Mouse (Mus musculus): Measurements from ENCODE around the gene Pitpnm3. TPM values are rescaled to one million over a fixed set of nuclear protein-coding genes. Genes with fewer than 3 reads are reported as not detected.

Gene Pitpnm3
- total RNA-seq, 2 experiments from 2014 or later: 1.5 to 1.8 TPM

- peak in 1 of 2 experiments; percentile 18 for DNase-seq
- intact Hi-C loops (cut with DNase I): no loop called here
Observed at GRCm38 (mm10) chr11:72099181-72099580, 36.4 kb downstream of the Pitpnm3 start.

GRCm38 (mm10) chr11:72098027-72098426 is 37.6 kb downstream of the Pitpnm3 start:
- no peak for DNase-seq
- intact Hi-C loops (cut with DNase I): no loop called here

- no peak for DNase-seq
- intact Hi-C loops (cut with DNase I): no loop called here
Observed at GRCm38 (mm10) chr11:72095994-72096393, 39.6 kb downstream of the Pitpnm3 start.

- intact Hi-C loops (cut with DNase I): no loop called here
- peak in 1 of 2 experiments; percentile 46 for DNase-seq
Observed at GRCm38 (mm10) chr11:72094442-72094841, 41.1 kb downstream of the Pitpnm3 start.

GRCm38 (mm10) chr11:72092390-72092789 is 43.2 kb downstream of the Pitpnm3 start:
- DNase-seq: no peak
- intact Hi-C loops (cut with DNase I): no loop called here

GRCm38 (mm10) chr11:72086251-72087046 is 49.1 kb downstream of the Pitpnm3 start:
- DNase-seq: no peak
- intact Hi-C loops (cut with DNase I): no loop called here

DNA sequence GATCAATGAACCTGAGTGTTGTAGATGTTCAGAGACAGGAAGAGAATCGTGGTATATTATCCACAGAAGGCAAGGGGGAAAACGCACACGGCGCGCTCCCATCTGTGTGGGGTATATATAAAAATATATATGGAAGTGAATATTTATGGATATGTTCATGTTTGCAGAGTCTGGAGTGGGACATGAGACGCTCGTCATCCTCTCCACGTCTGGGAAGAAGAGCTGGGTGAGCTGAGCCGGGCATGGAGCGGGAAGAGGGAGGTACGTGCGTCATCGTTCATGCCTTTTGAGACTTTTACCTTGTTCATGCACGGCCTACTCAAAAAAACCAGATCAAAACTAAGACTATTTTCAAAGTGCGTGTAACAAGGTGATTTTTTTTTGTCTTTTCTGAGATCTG is 51.2 kb downstream of the Pitpnm3 start:
- no peak for DNase-seq
- intact Hi-C loops (cut with DNase I): no loop called here

- DNase-seq: no peak
- intact Hi-C loops (cut with DNase I): no loop called here
Observed at GRCm38 (mm10) chr11:72082601-72083000, 53.0 kb downstream of the Pitpnm3 start.

GRCm38 (mm10) chr11:72080461-72080860 is 55.1 kb downstream of the Pitpnm3 start:
- intact Hi-C loops (cut with DNase I): no loop called here
- no peak for DNase-seq

DNA sequence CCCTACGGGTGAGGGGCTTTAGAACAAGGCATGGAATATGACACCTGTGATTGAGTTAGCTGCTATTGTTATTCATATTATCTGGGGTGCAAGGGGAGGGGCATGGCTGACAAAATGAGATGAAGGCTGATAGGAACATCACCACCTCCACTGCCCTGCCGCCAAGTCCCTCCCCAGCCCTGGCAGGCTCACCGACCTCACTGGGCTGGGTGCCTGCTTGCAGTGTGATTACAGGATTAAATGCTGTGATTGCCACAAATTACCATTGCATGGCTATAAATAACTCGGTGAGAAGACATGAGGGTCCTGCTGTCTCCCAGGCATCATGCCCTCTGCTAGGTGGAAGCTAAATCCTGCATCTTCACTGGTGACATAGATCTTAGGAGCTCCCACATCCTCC is 56.9 kb downstream of the Pitpnm3 start:
- intact Hi-C loops (cut with DNase I): no loop called here
- no peak for DNase-seq

DNA sequence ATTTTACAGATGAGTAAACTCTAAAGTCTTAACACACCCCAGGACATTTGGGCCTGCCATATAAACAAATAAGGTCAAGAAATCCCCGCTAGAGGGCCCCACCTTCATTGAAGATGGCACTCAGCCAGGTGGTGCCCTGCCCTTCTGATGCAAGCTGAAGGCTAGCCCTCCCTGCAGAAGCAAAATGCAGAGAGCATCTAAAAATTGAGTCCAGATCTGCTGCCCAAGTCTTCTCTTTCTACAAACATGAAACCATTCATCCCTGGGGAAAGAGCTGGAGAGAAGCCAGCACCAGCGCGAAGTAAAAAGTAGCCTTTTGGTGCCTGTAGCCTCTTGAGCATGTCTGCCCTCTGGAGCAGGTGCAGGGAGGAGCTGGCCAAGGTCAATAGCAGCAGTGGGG is 57.5 kb downstream of the Pitpnm3 start:
- intact Hi-C loops (cut with DNase I): no loop called here
- no peak for DNase-seq

DNA sequence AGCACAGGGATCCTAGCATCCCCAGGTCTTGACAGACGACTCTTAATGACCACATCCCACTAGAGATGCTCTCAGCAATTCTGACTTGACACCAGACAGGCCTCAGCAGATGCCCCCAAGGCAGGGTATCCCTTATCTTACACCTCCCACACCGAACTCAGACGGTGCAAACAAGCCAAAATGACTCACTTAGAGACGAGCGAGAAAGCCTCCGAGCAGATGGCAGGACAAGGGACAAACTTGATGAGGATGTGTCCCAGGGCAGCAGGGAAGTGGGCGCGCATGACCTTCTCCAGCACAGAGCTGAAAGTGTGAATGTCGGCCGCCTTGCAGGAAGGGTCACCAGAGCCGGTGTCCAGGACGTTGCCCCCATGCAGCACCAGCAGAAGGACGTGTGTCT is 61.3 kb downstream of the Pitpnm3 start:
- intact Hi-C loops (cut with DNase I): no loop called here
- no peak for DNase-seq

- intact Hi-C loops (cut with DNase I): no loop called here
- DNase-seq: no peak
Observed at GRCm38 (mm10) chr11:72072331-72072905, 63.2 kb downstream of the Pitpnm3 start.

- DNase-seq: no peak
- intact Hi-C loops (cut with DNase I): no loop called here
Observed at GRCm38 (mm10) chr11:72070733-72071132, 64.8 kb downstream of the Pitpnm3 start.

- no peak for DNase-seq
- intact Hi-C loops (cut with DNase I): loop anchor here (5.0 kb wide), 1 partner anchor 64 kb away; no protein-coding TSS in a partner anchor
Observed at GRCm38 (mm10) chr11:72068026-72068425, 67.6 kb downstream of the Pitpnm3 start.

DNA sequence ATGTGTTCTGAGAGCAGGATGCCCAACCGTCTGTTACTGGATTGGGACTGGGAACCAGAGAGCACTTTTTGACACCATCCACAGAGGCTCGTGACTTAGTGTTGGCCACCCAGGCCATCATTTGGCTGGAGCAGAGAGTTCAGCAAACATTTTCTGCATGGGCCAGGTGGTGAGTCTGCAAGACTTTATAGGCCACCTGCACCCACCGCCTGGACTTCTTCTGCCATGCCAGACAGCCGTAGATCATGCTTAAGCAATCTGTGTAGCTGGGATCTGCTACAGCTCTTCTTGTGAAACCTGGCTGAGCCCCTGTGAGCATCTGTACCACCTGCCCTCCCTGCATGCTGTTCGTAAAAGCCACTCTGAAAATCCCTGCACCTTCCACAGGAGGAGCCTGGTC is 68.3 kb downstream of the Pitpnm3 start:
- intact Hi-C loops (cut with DNase I): loop anchor here (5.0 kb wide), 1 partner anchor 65 kb away; no protein-coding TSS in a partner anchor

GRCm38 (mm10) chr11:72066330-72066729 is 69.2 kb downstream of the Pitpnm3 start:
- DNase-seq: no peak
- intact Hi-C loops (cut with DNase I): loop anchor here (5.0 kb wide), 1 partner anchor 66 kb away; no protein-coding TSS in a partner anchor

More for the DNA sequence above, 68.3 kb downstream of the Pitpnm3 start:
- no peak for DNase-seq

GRCm38 (mm10) chr11:72065103-72065502 is 70.5 kb downstream of the Pitpnm3 start:
- DNase-seq: peak; percentile 47 to 53
- intact Hi-C loops (cut with DNase I): loop anchor here (5.0 kb wide), 1 partner anchor 67 kb away; no protein-coding TSS in a partner anchor

- intact Hi-C loops (cut with DNase I): no loop called here
- DNase-seq: no peak
Observed at GRCm38 (mm10) chr11:72064414-72064813, 71.2 kb downstream of the Pitpnm3 start.

DNA sequence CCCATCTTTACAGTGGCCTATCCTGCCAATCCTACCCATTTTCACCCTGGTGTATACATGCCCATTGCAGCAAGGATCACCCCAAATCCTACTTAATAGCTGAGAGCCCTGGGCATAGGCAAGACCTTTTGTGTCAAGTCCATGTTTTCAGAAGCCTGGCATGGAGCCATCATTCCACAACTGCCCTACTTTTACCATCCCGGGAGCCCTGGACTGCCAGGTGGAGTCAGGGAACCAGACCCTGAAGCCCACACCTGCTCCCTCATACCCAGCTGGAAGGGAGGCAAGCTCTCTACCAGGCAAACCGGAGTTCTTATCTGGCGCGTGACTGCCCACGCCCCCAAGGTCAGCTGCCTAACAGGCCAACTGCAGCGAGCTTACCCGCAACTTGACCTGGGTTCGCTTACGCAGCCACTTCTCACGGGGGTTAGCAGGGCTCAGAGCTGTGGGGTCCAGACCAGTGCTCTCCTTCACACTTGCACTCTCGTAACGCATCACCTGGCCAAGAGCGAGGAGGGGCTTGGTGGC is 74.4 kb downstream of the Pitpnm3 start:
- intact Hi-C loops (cut with DNase I): no loop called here

GRCm38 (mm10) chr11:72060416-72060815 is 75.2 kb downstream of the Pitpnm3 start:
- intact Hi-C loops (cut with DNase I): no loop called here

More for the DNA sequence above, 74.4 kb downstream of the Pitpnm3 start:
- DNase-seq: no peak

GRCm38 (mm10) chr11:72057166-72057565 is 78.4 kb downstream of the Pitpnm3 start:
- no peak for DNase-seq
- intact Hi-C loops (cut with DNase I): no loop called here

More at GRCm38 (mm10) chr11:72060416-72060815, 75.2 kb downstream of the Pitpnm3 start:
- no peak for DNase-seq
